Mouse (Mus musculus): ENCODE measurements around the gene Adamts17. TPM values are rescaled to one million over a fixed set of nuclear protein-coding genes. Genes with fewer than 3 reads are reported as not detected.

Adamts17 gene
- polyA plus RNA-seq, 1 experiment from 2014 or later: 2.2 TPM

DNA sequence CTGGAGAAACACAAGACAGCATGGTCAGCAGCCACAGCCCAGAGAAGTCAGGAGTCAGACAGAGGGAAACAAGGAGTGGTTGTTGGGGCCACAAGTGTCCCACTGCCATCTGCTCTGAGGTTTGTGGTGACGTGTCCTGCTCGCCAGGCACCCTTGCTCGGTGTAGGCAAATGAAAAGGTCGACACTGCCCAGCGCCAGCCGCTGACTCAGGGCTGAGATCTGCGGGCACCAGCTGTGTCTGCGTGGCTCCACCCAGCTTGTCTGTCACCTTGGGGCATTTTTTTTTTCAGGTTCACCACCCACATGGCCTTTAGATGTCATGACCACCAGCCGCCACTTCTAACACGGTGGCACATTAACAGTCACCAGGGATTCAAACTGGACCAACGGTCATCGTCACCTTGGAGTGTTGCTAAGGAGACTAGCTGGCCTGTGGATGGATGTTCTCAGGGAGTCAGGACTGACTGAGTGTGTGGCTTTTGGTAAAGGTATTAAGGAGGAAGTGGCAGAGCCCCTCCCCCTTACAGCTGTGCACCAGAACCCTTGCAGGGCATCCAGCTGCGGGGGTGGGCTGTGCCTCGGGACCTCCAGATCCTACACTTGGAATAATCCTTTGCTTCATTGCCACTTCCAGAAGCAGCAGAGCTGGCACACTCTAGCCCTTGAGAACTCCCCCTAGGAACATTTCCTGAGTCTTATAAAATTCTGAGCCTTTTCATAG is 273.1 kb downstream of the Adamts17 start:
- no peak overlapping the region for H3K4me2 ChIP-seq (ENCODE audit: low read length)
- H3K27me3 ChIP-seq (replicated peaks; ENCODE audit: control insufficient read depth, insufficient read depth, low read length): no peaks in the 10 kb centered on the region
- ATAC-seq (no peak), DNase-seq (ENCODE audit: low spot score) (no peak)
- WGBS: 85% methylated on average over 14 of the region's 14 CpGs
- no peak overlapping the region for H3K9ac ChIP-seq (ENCODE audit: low read length)
- H3K9me3 ChIP-seq (replicated peaks; ENCODE audit: control insufficient read depth, low read length): no peaks in the 10 kb centered on the region
- no peaks in the 10 kb centered on the region for H3K36me3 ChIP-seq (ENCODE audit: control insufficient read depth, insufficient read depth, low read length)
- H3K27ac ChIP-seq (ENCODE audit: low read depth, low read length): no peak overlapping the region
- no peak overlapping the region for H3K4me3 ChIP-seq (ENCODE audit: low read depth, low read length)
- no peaks in the 10 kb centered on the region for H3K4me1 ChIP-seq (ENCODE audit: control insufficient read depth, insufficient read depth, low read length)

DNA sequence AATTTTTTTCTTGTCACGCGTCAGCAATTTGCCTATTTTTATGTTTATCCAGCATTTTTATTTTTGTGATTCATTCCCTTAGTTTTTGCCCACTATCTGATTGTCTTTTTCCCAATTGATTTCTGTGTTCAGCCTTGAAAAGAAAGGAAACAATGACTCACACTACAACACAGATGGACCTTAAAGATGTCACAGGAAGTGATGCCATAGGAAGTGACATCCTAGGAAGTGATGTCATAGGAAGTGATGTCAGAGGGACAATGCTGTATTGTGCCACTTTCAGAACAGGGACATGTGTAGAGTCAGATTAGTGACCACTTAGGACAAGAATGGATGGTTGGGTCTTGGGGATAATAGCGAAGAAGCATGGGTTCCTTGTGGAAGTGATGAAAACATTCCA is 274.5 kb downstream of the Adamts17 start:
- H3K9ac ChIP-seq (ENCODE audit: low read length): no peak overlapping the region
- DNase-seq (ENCODE audit: low spot score) (no peak), ATAC-seq (no peak)
- H3K36me3 ChIP-seq (ENCODE audit: control insufficient read depth, insufficient read depth, low read length): no peaks in the 10 kb centered on the region
- no peaks in the 10 kb centered on the region for H3K27me3 ChIP-seq (replicated peaks; ENCODE audit: control insufficient read depth, insufficient read depth, low read length)
- no peaks in the 10 kb centered on the region for H3K9me3 ChIP-seq (replicated peaks; ENCODE audit: control insufficient read depth, low read length)
- no peak overlapping the region for H3K4me3 ChIP-seq (ENCODE audit: low read depth, low read length)
- H3K4me2 ChIP-seq (ENCODE audit: low read length): no peak overlapping the region
- H3K4me1 ChIP-seq (ENCODE audit: control insufficient read depth, insufficient read depth, low read length): no peaks in the 10 kb centered on the region
- H3K27ac ChIP-seq (ENCODE audit: low read depth, low read length): no peak overlapping the region
- 98% methylated on average over 3 of the region's 3 CpGs for WGBS

DNA sequence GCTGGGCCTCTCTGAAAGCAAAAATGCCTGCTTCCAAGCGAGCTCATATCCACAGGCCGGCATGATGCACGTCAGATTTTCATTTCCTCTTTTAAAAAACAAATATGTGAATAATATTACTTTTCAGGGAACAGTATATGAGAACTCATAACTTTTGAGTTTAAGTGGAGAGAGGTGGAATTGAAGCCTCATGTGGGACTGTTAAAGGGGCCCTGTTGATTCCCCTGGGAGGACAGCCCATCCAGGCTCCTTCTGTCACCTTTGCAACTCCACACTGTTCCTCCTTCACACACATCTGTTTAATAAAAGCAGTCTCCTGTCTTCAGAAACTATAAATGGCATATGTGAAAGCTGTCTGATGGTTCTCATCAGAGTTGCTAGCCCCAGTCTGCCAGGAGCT is 275.5 kb downstream of the Adamts17 start:
- DNase-seq (ENCODE audit: low spot score) (no peak), ATAC-seq (no peak)
- H3K36me3 ChIP-seq (ENCODE audit: control insufficient read depth, insufficient read depth, low read length): no peaks in the 10 kb centered on the region
- H3K27ac ChIP-seq (ENCODE audit: low read depth, low read length): no peak overlapping the region
- no peak overlapping the region for H3K4me2 ChIP-seq (ENCODE audit: low read length)
- H3K27me3 ChIP-seq (replicated peaks; ENCODE audit: control insufficient read depth, insufficient read depth, low read length): no peaks in the 10 kb centered on the region
- WGBS: 98% methylated on average over 3 of the region's 3 CpGs
- H3K4me1 ChIP-seq (ENCODE audit: control insufficient read depth, insufficient read depth, low read length): no peaks in the 10 kb centered on the region
- no peaks in the 10 kb centered on the region for H3K9me3 ChIP-seq (replicated peaks; ENCODE audit: control insufficient read depth, low read length)
- no peak overlapping the region for H3K4me3 ChIP-seq (ENCODE audit: low read depth, low read length)
- no peak overlapping the region for H3K9ac ChIP-seq (ENCODE audit: low read length)

DNA sequence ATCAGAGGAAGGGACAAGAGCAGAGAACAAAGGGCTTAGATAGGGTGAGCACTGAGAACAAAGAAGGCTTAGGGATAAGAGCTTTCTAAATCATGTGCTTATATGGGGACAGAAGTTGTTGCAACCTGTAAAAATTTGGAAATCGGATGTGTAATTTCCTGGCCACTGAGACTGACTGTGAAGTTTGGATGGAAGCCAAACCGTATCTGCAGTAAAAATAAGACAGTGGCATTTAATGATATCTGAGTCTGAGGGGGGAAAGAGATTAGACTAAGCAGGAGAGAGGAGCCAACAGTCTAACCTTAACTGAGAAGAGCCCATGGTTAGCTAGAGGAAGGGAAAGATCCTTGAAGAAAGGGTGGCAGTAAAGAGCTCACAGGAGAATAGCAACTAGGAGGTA is 295.6 kb downstream of the Adamts17 start:
- H3K4me1 ChIP-seq (ENCODE audit: control insufficient read depth, insufficient read depth, low read length): no peaks in the 10 kb centered on the region
- H3K4me2 ChIP-seq (ENCODE audit: low read length): no peak overlapping the region
- no peak overlapping the region for H3K27ac ChIP-seq (ENCODE audit: low read depth, low read length)
- no peak overlapping the region for H3K4me3 ChIP-seq (ENCODE audit: low read depth, low read length)
- DNase-seq (ENCODE audit: low spot score): peak; percentile 10
- no peaks in the 10 kb centered on the region for H3K9me3 ChIP-seq (replicated peaks; ENCODE audit: control insufficient read depth, low read length)
- H3K27me3 ChIP-seq (replicated peaks; ENCODE audit: control insufficient read depth, insufficient read depth, low read length): no peaks in the 10 kb centered on the region
- ATAC-seq: no peak
- whole genome bisulfite sequencing: 67% methylated on average over 2 of the region's 2 CpGs
- no peaks in the 10 kb centered on the region for H3K36me3 ChIP-seq (ENCODE audit: control insufficient read depth, insufficient read depth, low read length)
- H3K9ac ChIP-seq (ENCODE audit: low read length): no peak overlapping the region

DNA sequence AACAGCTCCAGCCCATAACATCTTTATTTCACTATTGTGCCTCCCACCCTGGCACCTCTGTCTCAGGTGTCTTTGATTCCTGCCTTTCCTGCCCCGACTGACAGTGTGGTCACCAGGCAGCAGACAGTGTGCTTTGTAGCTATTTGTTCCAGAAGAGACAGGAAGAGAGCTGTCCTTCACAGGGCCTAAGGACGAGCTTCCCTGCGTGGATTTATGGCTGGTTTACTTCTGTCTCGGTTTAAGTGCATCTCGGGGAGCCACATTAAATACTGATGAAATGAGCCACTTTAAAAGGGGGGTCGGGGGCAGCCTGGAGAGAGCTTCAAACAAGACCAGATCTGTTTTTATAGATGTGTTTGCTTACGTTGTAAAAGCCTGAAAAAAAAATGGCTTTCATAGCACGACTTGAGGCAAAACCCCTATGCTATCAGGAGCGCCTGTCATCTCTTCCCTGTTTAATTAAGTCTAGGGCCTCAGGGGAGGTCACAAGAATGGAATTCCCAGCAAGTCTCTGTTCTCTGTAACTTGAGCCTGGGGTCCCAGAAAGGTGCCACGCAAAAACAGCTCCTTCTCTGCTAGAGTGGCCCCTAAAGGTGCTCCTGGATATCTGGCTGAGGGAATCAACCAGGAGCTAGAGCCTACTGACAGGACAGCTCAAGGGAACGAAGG is 302.9 kb downstream of the Adamts17 start:
- Histone ChIP-seq H3K4me3 (ENCODE audit: low read depth, low read length) (no peak overlapping the region), H3K4me2 (ENCODE audit: low read length) (no peak overlapping the region), H3K4me1 (ENCODE audit: control insufficient read depth, insufficient read depth, low read length) (no peaks in the 10 kb centered on the region), H3K36me3 (ENCODE audit: control insufficient read depth, insufficient read depth, low read length) (no peaks in the 10 kb centered on the region), H3K9ac (ENCODE audit: low read length) (no peak overlapping the region), H3K27me3 (replicated peaks; ENCODE audit: control insufficient read depth, insufficient read depth, low read length) (no peaks in the 10 kb centered on the region), H3K9me3 (replicated peaks; ENCODE audit: control insufficient read depth, low read length) (no peaks in the 10 kb centered on the region), H3K27ac (ENCODE audit: low read depth, low read length) (no peak overlapping the region)
- DNase-seq (ENCODE audit: low spot score) (peak; percentile 13), ATAC-seq (no peak)
- WGBS: 32% methylated on average over 11 of the region's 11 CpGs

DNA sequence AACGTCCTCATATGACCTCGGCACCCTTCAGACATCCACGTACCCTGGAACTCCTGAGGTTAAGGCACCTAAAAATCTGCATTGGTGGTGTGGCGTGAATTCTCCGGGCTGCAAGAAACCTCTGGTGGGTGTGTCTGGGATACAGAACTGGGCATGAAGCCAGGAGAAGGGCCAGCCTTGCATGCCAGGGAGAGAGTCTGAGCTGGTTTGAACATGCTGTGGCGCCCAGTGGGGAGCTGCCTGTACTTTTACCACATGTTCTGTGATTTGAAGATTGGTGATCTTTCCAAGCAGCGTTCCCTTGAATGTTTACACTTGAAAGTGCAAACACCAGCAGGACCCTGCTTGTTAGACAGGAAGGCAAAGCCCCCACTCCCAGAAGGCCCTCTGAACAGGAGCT is 306.2 kb downstream of the Adamts17 start:
- DNase-seq (ENCODE audit: low spot score): peak; percentile 49
- no peaks in the 10 kb centered on the region for H3K36me3 ChIP-seq (ENCODE audit: control insufficient read depth, insufficient read depth, low read length)
- H3K4me3 ChIP-seq (ENCODE audit: low read depth, low read length): no peak overlapping the region

DNA sequence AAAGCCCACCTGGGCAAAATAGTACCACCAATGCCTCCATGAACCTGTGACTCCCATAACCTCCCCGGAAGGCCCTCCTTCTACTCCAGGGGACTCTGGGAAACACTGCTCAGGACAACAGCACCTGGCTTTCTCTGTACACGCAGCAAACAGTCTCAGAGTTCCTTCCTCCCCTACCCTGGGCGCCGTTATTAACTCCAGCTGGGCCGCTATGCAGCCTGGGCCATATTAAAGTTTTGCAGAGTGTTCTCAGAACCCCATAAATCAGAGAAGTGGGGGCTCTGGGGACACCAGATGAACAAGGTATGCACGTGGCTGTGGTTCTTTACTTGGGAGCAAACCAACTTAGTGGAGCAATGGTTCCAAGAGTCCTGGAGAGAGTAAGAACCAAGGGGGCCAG is 306.6 kb downstream of the Adamts17 start:
- Histone ChIP-seq H3K27me3 (replicated peaks; ENCODE audit: control insufficient read depth, insufficient read depth, low read length) (no peaks in the 10 kb centered on the region), H3K36me3 (ENCODE audit: control insufficient read depth, insufficient read depth, low read length) (no peaks in the 10 kb centered on the region), H3K4me2 (ENCODE audit: low read length) (no peak overlapping the region), H3K27ac (ENCODE audit: low read depth, low read length) (no peak overlapping the region), H3K9ac (ENCODE audit: low read length) (no peak overlapping the region), H3K9me3 (replicated peaks; ENCODE audit: control insufficient read depth, low read length) (no peaks in the 10 kb centered on the region), H3K4me3 (ENCODE audit: low read depth, low read length) (no peak overlapping the region), H3K4me1 (ENCODE audit: control insufficient read depth, insufficient read depth, low read length) (no peaks in the 10 kb centered on the region)
- WGBS: 89% methylated on average over 6 of the region's 6 CpGs
- ATAC-seq: no peak
- DNase-seq (ENCODE audit: low spot score): no peak

More for the DNA sequence above, 306.2 kb downstream of the Adamts17 start:
- H3K4me1 ChIP-seq (ENCODE audit: control insufficient read depth, insufficient read depth, low read length): no peaks in the 10 kb centered on the region
- 69% methylated on average over 7 of the region's 7 CpGs for WGBS
- H3K27me3 ChIP-seq (replicated peaks; ENCODE audit: control insufficient read depth, insufficient read depth, low read length): no peaks in the 10 kb centered on the region
- no peak; the same call in 1 of the 2 replicates for ATAC-seq
- H3K4me2 ChIP-seq (ENCODE audit: low read length): no peak overlapping the region
- H3K9me3 ChIP-seq (replicated peaks; ENCODE audit: control insufficient read depth, low read length): no peaks in the 10 kb centered on the region
- H3K9ac ChIP-seq (ENCODE audit: low read length): no peak overlapping the region
- H3K27ac ChIP-seq (ENCODE audit: low read depth, low read length): no peak overlapping the region

DNA sequence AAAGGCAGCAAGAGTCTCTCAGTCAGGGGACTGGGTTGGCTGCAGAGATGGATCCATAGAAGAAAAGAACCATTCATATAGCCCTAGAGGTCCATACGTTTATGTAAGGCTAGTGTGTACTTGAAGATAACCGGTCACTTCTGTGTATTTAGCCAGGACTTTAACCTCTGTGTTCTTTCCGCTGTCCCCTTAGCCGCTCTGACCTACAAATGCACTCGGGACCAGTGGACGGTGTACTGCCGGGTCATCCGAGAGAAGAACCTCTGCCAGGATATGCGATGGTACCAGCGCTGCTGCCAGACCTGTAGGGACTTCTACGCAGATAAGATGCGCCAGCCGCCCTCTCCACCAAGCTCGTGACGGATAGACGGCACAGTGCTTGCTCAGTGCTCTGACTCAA is 310.2 kb downstream of the Adamts17 start:
- 97% methylated on average over 16 of the region's 16 CpGs for WGBS
- H3K27me3 ChIP-seq (replicated peaks; ENCODE audit: control insufficient read depth, insufficient read depth, low read length): no peaks in the 10 kb centered on the region

DNA sequence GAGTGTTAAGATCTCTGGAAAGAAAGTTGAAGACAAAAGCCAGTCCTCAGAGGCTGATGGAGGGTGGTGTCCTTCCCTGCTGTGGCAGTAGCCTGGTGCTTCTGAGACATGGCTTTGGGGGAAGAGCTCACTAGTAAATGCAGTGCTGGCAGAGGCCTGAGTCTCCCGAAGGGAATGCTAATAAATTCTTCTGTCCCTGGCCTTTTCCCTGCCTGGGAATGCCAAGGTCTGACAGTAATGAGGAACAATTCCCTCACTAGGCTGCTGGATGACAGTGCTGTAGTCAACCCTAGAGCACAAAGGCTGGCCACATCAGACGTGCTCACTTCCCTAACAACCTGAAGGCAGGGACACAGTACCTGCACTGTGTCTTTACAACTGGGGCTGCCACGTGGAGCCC is 313.1 kb downstream of the Adamts17 start:
- no peaks in the 10 kb centered on the region for H3K9me3 ChIP-seq (replicated peaks; ENCODE audit: control insufficient read depth, low read length)
- H3K4me1 ChIP-seq (ENCODE audit: control insufficient read depth, insufficient read depth, low read length): no peaks in the 10 kb centered on the region
- no peak for DNase-seq (ENCODE audit: low spot score)
- H3K27ac ChIP-seq (ENCODE audit: low read depth, low read length): no peak overlapping the region
- no peak overlapping the region for H3K4me3 ChIP-seq (ENCODE audit: low read depth, low read length)
- WGBS: 45% methylated on average over 3 of the region's 3 CpGs
- no peaks in the 10 kb centered on the region for H3K36me3 ChIP-seq (ENCODE audit: control insufficient read depth, insufficient read depth, low read length)
- no peaks in the 10 kb centered on the region for H3K27me3 ChIP-seq (replicated peaks; ENCODE audit: control insufficient read depth, insufficient read depth, low read length)
- no peak overlapping the region for H3K9ac ChIP-seq (ENCODE audit: low read length)
- no peak overlapping the region for H3K4me2 ChIP-seq (ENCODE audit: low read length)
- no peak for ATAC-seq

More for the DNA sequence above, 310.2 kb downstream of the Adamts17 start:
- DNase-seq (ENCODE audit: low spot score) (no peak), ATAC-seq (no peak)
- Histone ChIP-seq H3K36me3 (ENCODE audit: control insufficient read depth, insufficient read depth, low read length) (no peaks in the 10 kb centered on the region), H3K9me3 (replicated peaks; ENCODE audit: control insufficient read depth, low read length) (no peaks in the 10 kb centered on the region), H3K9ac (ENCODE audit: low read length) (no peak overlapping the region), H3K4me3 (ENCODE audit: low read depth, low read length) (no peak overlapping the region), H3K4me2 (ENCODE audit: low read length) (no peak overlapping the region), H3K4me1 (ENCODE audit: control insufficient read depth, insufficient read depth, low read length) (no peaks in the 10 kb centered on the region), H3K27ac (ENCODE audit: low read depth, low read length) (no peak overlapping the region)

Data from forebrain, embryonic 14.5 days (tissue).